Mouse (Mus musculus): ENCODE measurements at regions not wholly inside any gene's neighbourhood (a gene's known extent, or its start where the extent isn't known, plus 50 kb on each side); places are given as distances from the start of the nearest gene placed in this dataset.

- DNase-seq, result no peak
Observed at GRCm38 (mm10) chr16:62469286-62469685, 317.3 kb downstream of the Nsun3 start.

- no peak for DNase-seq
Observed at GRCm38 (mm10) chr16:62468846-62469245, 317.8 kb downstream of the Nsun3 start.

- DNase-seq, result no peak
Observed at GRCm38 (mm10) chr16:62459949-62460551, 326.6 kb downstream of the Nsun3 start.

GRCm38 (mm10) chr16:62449735-62450134, 336.9 kb downstream of the Nsun3 start:
- no peak for DNase-seq

GRCm38 (mm10) chr16:62447380-62447779, 339.2 kb downstream of the Nsun3 start:
- DNase-seq, result no peak

GRCm38 (mm10) chr16:62441197-62441596, 345.4 kb downstream of the Nsun3 start:
- no peak for DNase-seq

GRCm38 (mm10) chr16:62433125-62433524, 353.5 kb downstream of the Nsun3 start:
- no peak for DNase-seq

- peak; percentile 3 for DNase-seq
Observed at GRCm38 (mm10) chr16:62414485-62414884, 372.1 kb downstream of the Nsun3 start.

GRCm38 (mm10) chr16:62407526-62408165, 379.0 kb downstream of the Nsun3 start:
- DNase-seq, result no peak

GRCm38 (mm10) chr16:62406458-62406857, 380.2 kb downstream of the Nsun3 start:
- no peak for DNase-seq

GRCm38 (mm10) chr16:62357279-62357678, 429.3 kb downstream of the Nsun3 start:
- no peak for DNase-seq

GRCm38 (mm10) chr16:62356349-62356748, 430.3 kb downstream of the Nsun3 start:
- no peak for DNase-seq

- DNase-seq, result no peak
Observed at GRCm38 (mm10) chr16:62355830-62356270, 430.8 kb downstream of the Nsun3 start.

- no peak for DNase-seq
Observed at GRCm38 (mm10) chr16:62327378-62328036, 459.1 kb downstream of the Nsun3 start.

- no peak for DNase-seq
Observed at GRCm38 (mm10) chr16:62325534-62326244, 460.9 kb downstream of the Nsun3 start.

GRCm38 (mm10) chr16:62322809-62323208, 463.8 kb downstream of the Nsun3 start:
- DNase-seq, result peak; percentile 3

- no peak for DNase-seq
Observed at GRCm38 (mm10) chr16:62288948-62289347, 497.7 kb downstream of the Nsun3 start.

All from kidney, adult 9 months (tissue).